Mouse (Mus musculus): ENCODE data around the gene Il6st.

Gene Il6st

DNA sequence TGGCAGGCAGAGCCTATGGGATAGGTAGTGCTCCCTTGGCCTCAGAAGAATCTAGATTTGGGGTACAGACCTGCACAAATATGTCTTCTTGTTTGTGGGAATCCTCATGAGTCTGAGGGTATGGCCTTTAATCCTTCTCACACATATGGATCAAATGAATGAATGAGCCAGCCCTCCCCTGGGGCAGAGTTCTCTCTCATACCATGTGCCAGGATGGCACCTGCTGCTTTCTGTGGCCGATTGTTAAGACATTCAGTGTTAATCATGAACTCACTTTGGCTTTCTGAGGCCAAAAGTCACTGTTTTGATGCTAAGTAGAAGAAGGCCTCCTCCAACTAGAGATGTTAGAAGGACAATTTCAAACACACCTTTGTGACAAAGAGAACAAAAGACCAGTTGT lies 63.3 kb downstream of the Il6st start:
- no peak for DNase-seq (ENCODE audit: low spot score)

DNA sequence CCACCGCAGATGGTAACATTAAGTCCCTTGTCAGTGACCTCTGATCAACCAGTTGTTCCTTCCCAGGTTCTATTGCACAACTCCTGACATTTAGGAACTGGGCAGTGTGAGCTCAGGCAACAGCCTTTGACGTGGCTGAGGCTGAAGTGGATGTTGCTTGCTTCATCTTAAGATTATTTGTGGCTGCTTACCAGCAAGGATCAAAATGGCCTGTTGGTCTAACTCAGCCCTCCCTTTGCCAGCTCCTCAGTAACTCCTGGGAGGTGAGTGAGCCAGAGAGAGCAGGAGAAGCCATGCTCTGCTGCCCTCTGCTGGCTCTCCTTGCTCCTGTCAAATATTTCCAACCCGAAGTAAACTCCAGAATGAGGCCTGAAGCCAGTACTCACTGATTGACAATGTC lies 66.0 kb downstream of the Il6st start:
- peak; percentile 72 for DNase-seq (ENCODE audit: low spot score)

DNA sequence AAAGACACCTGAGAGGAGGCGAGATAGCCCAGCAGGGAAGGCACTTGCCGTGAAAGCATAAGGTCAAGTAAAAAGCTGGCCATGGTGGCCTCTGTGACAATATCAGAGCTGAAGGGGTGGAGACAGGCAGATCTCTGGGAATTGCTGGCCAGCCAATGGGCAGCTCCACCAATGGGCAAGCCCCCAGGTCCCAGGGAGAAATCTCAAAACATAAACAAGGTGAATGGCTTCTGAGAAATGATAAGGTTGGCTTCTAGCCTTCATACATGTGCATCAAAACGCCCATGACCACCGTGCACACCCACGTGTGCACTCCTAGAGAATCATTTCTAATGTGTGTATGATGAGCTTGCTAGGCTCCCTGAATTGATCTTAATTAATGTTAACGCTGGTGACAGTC lies 68.4 kb downstream of the Il6st start:
- no peak for DNase-seq (ENCODE audit: low spot score)

DNA sequence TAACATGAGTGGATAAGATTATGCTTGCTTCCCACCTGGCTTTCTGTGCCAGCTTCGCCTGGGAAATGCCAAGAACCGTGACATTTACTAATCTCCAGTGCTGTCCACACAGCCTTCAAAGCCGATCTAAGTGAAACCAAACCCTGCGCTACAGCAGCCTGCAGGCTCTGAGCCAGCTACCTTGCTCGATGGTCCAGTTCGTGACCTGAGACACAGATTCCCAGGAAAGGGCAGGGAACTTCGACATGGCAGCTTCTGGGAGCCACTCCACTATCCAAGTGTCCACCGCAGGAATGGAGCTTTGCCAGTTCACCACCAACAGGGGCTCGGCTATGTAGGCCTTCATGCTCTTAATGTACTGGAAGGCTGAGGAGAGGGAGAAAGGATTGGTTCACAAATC lies 69.7 kb downstream of the Il6st start:
- DNase-seq (ENCODE audit: low spot score) = no peak

GRCm38 (mm10) chr13:112536611-112537010 lies 72.7 kb downstream of the Il6st start:
- DNase-seq (ENCODE audit: low spot score) = no peak

GRCm38 (mm10) chr13:112537065-112537464 lies 73.2 kb downstream of the Il6st start:
- DNase-seq (ENCODE audit: low spot score) = no peak

- DNase-seq (ENCODE audit: low spot score) = no peak
Measured at GRCm38 (mm10) chr13:112540616-112541015, 76.7 kb downstream of the Il6st start.

- no peak for DNase-seq (ENCODE audit: low spot score)
Measured at GRCm38 (mm10) chr13:112541223-112541975, 77.5 kb downstream of the Il6st start.

- no peak for DNase-seq (ENCODE audit: low spot score)
Measured at GRCm38 (mm10) chr13:112551641-112552548, 88.0 kb downstream of the Il6st start.

- no peak for DNase-seq (ENCODE audit: low spot score)
Measured at GRCm38 (mm10) chr13:112553304-112553703, 89.4 kb downstream of the Il6st start.

DNA sequence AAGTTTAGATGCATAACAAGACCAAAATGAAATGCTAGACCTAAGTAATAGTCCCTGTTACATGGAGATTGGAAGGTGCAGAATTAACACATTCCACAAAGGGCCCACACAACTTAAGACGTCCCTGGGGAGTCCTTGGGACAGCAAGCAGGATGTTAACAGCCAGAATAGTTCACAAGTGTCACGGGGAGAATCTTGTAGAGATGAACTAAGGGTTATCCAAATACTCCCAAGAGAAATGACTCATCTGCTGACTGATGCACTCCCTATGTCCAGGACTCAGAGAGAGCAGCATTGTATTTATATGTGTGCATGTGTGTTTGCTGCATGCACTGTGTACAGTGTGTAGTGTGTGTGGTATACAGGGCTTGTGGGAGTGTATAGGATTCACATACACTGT lies 92.6 kb downstream of the Il6st start:
- DNase-seq (ENCODE audit: low spot score) = no peak

Data from ovary, postnatal 36 days (tissue).